Mouse (Mus musculus) small intestine, adult 2 months (tissue): ENCODE measurements around the gene Map4k1.

Experiments
- CTCF ChIP-seq: fragments of 200-500 bp; IDR thresholded peaks from 2 replicates; pipeline ENCODE4 v1.5.1; 2012; ENCODE audit warnings: low read depth, mild to moderate bottlenecking, control low read depth, inconsistent platforms, low read length, moderate library complexity, mixed read lengths; ENCODE audit not compliant: insufficient replicate concordance, insufficient read length; ENCODE audit errors: extremely low read depth
- POLR2A ChIP-seq: fragments of 200-500 bp; IDR thresholded peaks from 2 replicates; pipeline ENCODE4 v1.6.1; 2012; ENCODE audit warnings: low read depth, mild to moderate bottlenecking, control low read depth, inconsistent platforms, low read length, moderate library complexity

GRCm38 (mm10) chr7:28981651-28982273 is at the start of gene Map4k1, which contains the start of gene Eif3k:
- TF ChIP-seq CTCF (no peak), POLR2A (no peak; the same call in 1 of the 2 replicates)
